Mouse (Mus musculus) left cerebral cortex, postnatal 10 days (tissue): ENCODE measurements at regions not wholly inside any gene's neighbourhood (a gene's known extent, or its start where the extent isn't known, plus 50 kb on each side); places are given as distances from the start of the nearest gene placed in this dataset.

Experiments used
- DNase-seq, 2 experiments: peaks; one replicate each; pipeline ENCODE4 v3.0.0; 2021 to 2022; ENCODE audit warnings: low spot score in 2 of 2, mixed read lengths in 1 of 2; ENCODE audit errors: extremely low spot score in 1 of 2
- intact Hi-C: fragments of 180-260 bp; cut with DNase I; formaldehyde crosslinking; loops from one replicate; pipeline ENCODE4 v1.15.1; 2025

- no peak for DNase-seq
- intact Hi-C loops = no loop called here
Observed at GRCm38 (mm10) chr13:110535785-110536184, 140.9 kb downstream of the Plk2 start.

GRCm38 (mm10) chr13:110537960-110538463, 143.2 kb downstream of the Plk2 start:
- peak in 1 of 2 experiments; percentile 27 for DNase-seq

GRCm38 (mm10) chr13:110540543-110541265, 145.9 kb downstream of the Plk2 start:
- DNase-seq = no peak
- intact Hi-C loops = loop anchor here (5.0 kb wide), 1 partner anchor 138 kb away; no protein-coding TSS in a partner anchor

More at GRCm38 (mm10) chr13:110537960-110538463, 143.2 kb downstream of the Plk2 start:
- intact Hi-C loops = no loop called here

GRCm38 (mm10) chr13:110541288-110542148, 146.7 kb downstream of the Plk2 start:
- intact Hi-C loops = loop anchor here (5.0 kb wide), 1 partner anchor 139 kb away; no protein-coding TSS in a partner anchor

GRCm38 (mm10) chr13:110542303-110543065, 147.6 kb downstream of the Plk2 start:
- intact Hi-C loops = loop anchor here (5.0 kb wide), 1 partner anchor 140 kb away; no protein-coding TSS in a partner anchor

More at GRCm38 (mm10) chr13:110541288-110542148, 146.7 kb downstream of the Plk2 start:
- DNase-seq = no peak

GRCm38 (mm10) chr13:110545454-110545853, 150.6 kb downstream of the Plk2 start:
- intact Hi-C loops = no loop called here
- DNase-seq = no peak

More at GRCm38 (mm10) chr13:110542303-110543065, 147.6 kb downstream of the Plk2 start:
- no peak for DNase-seq

GRCm38 (mm10) chr13:110555529-110556319, 160.9 kb downstream of the Plk2 start:
- DNase-seq = no peak
- intact Hi-C loops = loop anchor here (5.0 kb wide), 1 partner anchor 158 kb away; the partner anchor contains the start of gene Plk2

- intact Hi-C loops = loop anchor here (5.0 kb wide), 1 partner anchor 159 kb away; the partner anchor contains the start of gene Plk2
- no peak for DNase-seq
Observed at GRCm38 (mm10) chr13:110556355-110557095, 161.7 kb downstream of the Plk2 start.

- intact Hi-C loops = loop anchor here (5.0 kb wide), 1 partner anchor 161 kb away; the partner anchor contains the start of gene Plk2
- DNase-seq = peak in 1 of 2 experiments; percentile 70
Observed at GRCm38 (mm10) chr13:110557930-110558727, 163.3 kb downstream of the Plk2 start.

- intact Hi-C loops = no loop called here
- peak in 1 of 2 experiments; percentile 24 for DNase-seq
Observed at GRCm38 (mm10) chr13:110560566-110560965, 165.7 kb downstream of the Plk2 start.

- intact Hi-C loops = no loop called here
- no peak for DNase-seq
Observed at GRCm38 (mm10) chr13:110562499-110562898, 167.7 kb downstream of the Plk2 start.

GRCm38 (mm10) chr13:110562902-110563301, 168.1 kb downstream of the Plk2 start:
- peak in 1 of 2 experiments; percentile 40 for DNase-seq
- intact Hi-C loops = no loop called here

GRCm38 (mm10) chr13:110563967-110564366, 169.1 kb downstream of the Plk2 start:
- intact Hi-C loops = no loop called here
- no peak for DNase-seq

GRCm38 (mm10) chr13:110568482-110569179, 173.8 kb downstream of the Plk2 start:
- DNase-seq = no peak
- intact Hi-C loops = no loop called here

- no peak for DNase-seq
- intact Hi-C loops = no loop called here
Observed at GRCm38 (mm10) chr13:110569180-110569512, 174.3 kb downstream of the Plk2 start.

- DNase-seq = no peak
- intact Hi-C loops = no loop called here
Observed at GRCm38 (mm10) chr13:110570386-110570785, 175.5 kb downstream of the Plk2 start.
